Mouse (Mus musculus): ENCODE measurements around the gene Htt. TPM values are rescaled to one million over a fixed set of nuclear protein-coding genes. Genes with fewer than 3 reads are reported as not detected.
"Not testable (repeated sequence)": the region's sequence is repeated elsewhere in the genome, so short reads cannot be mapped to it uniquely, and the experiment has no call there.

Gene Htt
- 21.9 and 28.5 TPM in 2 replicates for polyA plus RNA-seq (2014; fragmentation: Nextera tagmentation; extraction: Ambion mirVana)

DNA sequence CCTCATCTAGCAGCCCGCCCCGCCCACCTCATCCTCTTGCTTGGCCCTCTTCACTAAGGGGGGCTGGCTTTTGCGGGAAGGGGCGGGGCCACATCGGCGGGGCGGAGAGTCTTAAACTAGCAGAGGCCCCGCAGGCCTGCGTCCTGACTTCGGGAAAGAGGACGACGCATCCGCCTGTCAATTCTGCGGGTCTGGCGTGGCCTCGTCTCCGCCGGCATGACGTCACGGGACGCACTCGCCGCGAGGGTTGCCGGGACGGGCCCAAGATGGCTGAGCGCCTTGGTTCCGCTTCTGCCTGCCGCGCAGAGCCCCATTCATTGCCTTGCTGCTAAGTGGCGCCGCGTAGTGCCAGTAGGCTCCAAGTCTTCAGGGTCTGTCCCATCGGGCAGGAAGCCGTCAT, at the start of gene Htt:
Htt (plus strand) TSS at position 232 of the 400 bp plus-strand sequence.
- H3K36me3 ChIP-seq (ENCODE audit: control insufficient read depth, insufficient read depth, low read length) = no peaks in the 10 kb centered on the region
- ATAC-seq (ENCODE audit: low read depth) = peak; percentile 99
- no peaks in the 10 kb centered on the region for H3K9me3 ChIP-seq (ENCODE audit: control insufficient read depth, low read length)
- H3K4me2 ChIP-seq (ENCODE audit: low read depth, low read length) = peak within 1 kb of the TSS; percentile 84
- peaks cover 11% of the 10 kb centered on the region; the same call in 1 of the 2 replicates for H3K4me1 ChIP-seq (ENCODE audit: control insufficient read depth, insufficient read depth, low read length)
- peak within 1 kb of the TSS; percentile 95 for H3K4me3 ChIP-seq (ENCODE audit: low read depth, low read length)
- H3K27ac ChIP-seq (ENCODE audit: low read depth, low read length) = peak within 1 kb of the TSS; percentile 93
- WGBS = under 1% methylated on average over 35 of the region's 35 CpGs
- H3K27me3 ChIP-seq (ENCODE audit: control insufficient read depth, insufficient read depth, low read length) = peaks cover 3% of the 10 kb centered on the region; the same call in 1 of the 2 replicates
- H3K9ac ChIP-seq (replicated peaks; ENCODE audit: low read depth, low read length) = peak within 1 kb of the TSS; percentile 94

DNA sequence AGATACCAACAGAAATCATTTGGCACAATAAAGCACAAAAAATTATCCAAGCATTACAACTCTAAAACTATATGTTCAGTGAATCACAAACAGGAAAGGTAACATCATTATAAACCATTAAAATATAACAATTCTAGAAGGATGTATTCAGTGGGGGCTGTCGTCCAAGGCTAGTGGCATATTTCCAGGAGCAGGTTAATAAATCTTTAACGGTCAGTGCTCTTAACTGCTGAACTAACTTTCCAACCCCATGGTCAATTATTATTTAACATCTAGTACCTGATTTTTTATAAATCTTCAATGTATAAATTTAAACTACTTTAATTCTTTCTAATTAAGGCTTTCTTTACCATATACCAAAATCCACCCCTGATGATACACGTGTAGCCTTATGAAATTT, 47.2 kb upstream of the Htt start:
- not testable (repeated sequence) for H3K4me1 ChIP-seq (ENCODE audit: control insufficient read depth, insufficient read depth, low read length); H3K4me3 ChIP-seq (ENCODE audit: low read depth, low read length); H3K9ac ChIP-seq (replicated peaks; ENCODE audit: low read depth, low read length); H3K4me2 ChIP-seq (ENCODE audit: low read depth, low read length); H3K36me3 ChIP-seq (ENCODE audit: control insufficient read depth, insufficient read depth, low read length); H3K27ac ChIP-seq (ENCODE audit: low read depth, low read length); ATAC-seq (ENCODE audit: low read depth); H3K27me3 ChIP-seq (ENCODE audit: control insufficient read depth, insufficient read depth, low read length); H3K9me3 ChIP-seq (ENCODE audit: control insufficient read depth, low read length)
- WGBS = 82% methylated on average over 3 of the region's 3 CpGs

DNA sequence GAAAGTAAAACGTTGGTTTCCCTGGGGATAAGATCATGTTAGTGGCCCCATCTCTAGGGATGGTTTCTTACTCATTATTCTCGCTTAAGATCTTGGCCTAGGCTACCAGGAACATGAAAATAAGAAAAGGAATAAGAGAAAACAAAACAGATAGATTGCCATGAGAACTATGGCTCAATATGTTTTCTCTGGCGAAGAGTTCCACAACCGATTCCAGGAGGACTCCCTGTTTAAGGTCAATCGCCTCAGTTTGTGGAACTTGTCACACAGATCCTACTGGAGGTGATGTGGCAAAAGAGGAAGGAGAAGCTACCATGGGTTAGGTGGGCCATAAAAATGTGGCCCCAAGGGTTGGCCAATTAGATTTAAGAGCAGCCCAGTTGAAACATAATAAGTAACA, 46.7 kb upstream of the Htt start:
- Histone ChIP-seq H3K27ac (ENCODE audit: low read depth, low read length) (no peak overlapping the region), H3K4me1 (ENCODE audit: control insufficient read depth, insufficient read depth, low read length) (no peaks in the 10 kb centered on the region), H3K36me3 (ENCODE audit: control insufficient read depth, insufficient read depth, low read length) (no peaks in the 10 kb centered on the region), H3K4me2 (ENCODE audit: low read depth, low read length) (no peak overlapping the region), H3K27me3 (ENCODE audit: control insufficient read depth, insufficient read depth, low read length) (no peaks in the 10 kb centered on the region), H3K4me3 (ENCODE audit: low read depth, low read length) (no peak overlapping the region), H3K9ac (replicated peaks; ENCODE audit: low read depth, low read length) (no peak overlapping the region), H3K9me3 (ENCODE audit: control insufficient read depth, low read length) (no peaks in the 10 kb centered on the region)
- no peak for ATAC-seq (ENCODE audit: low read depth)
- WGBS = 86% methylated on average over 5 of the region's 5 CpGs

DNA sequence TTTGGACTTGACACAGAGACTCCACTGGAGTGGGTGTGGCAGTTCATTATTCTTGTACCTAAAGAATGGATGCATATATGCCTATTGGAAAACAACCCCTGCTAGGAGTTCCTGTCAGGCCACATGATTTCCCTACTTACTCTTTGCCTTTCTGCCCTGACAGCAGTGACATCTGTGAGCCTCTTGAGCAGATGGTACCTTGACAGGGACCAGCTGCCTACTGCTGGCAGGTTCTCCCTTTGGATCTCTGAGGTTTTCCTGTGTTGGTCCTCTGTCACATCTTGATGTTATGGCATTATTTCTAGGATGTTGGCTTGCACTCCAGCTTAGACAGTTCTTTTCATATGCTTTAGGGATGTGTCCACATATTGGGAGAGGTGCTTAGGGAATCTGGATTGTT, 32.4 kb upstream of the Htt start:
- H3K9me3 ChIP-seq (ENCODE audit: control insufficient read depth, low read length) = no peaks in the 10 kb centered on the region
- no peak for ATAC-seq (ENCODE audit: low read depth)
- H3K4me1 ChIP-seq (ENCODE audit: control insufficient read depth, insufficient read depth, low read length) = no peaks in the 10 kb centered on the region
- no peaks in the 10 kb centered on the region for H3K27me3 ChIP-seq (ENCODE audit: control insufficient read depth, insufficient read depth, low read length)
- H3K4me2 ChIP-seq (ENCODE audit: low read depth, low read length) = no peak overlapping the region
- H3K36me3 ChIP-seq (ENCODE audit: control insufficient read depth, insufficient read depth, low read length) = no peaks in the 10 kb centered on the region
- no peak overlapping the region for H3K4me3 ChIP-seq (ENCODE audit: low read depth, low read length)
- H3K9ac ChIP-seq (replicated peaks; ENCODE audit: low read depth, low read length) = no peak overlapping the region
- no peak overlapping the region for H3K27ac ChIP-seq (ENCODE audit: low read depth, low read length)

DNA sequence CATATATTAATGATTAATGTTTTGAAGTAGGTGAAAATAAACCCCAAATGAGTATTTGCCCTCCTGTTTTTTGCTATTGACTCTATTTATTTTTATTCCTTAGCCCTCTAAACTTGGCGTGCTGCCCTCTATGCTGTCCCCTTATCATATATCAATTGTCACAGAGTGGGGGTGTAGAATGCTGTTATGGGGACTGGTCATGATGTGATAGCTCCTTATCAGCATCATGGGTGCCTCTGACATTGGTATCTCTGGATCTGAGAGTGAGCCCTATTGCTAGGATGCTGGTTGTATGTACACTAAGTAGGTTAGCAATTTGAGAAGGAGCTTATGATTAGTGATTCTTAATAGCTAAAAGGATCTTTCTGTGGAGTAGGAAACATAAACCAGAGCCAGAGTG, 31.3 kb upstream of the Htt start:
- H3K9ac ChIP-seq (replicated peaks; ENCODE audit: low read depth, low read length) = no peak overlapping the region
- no peak overlapping the region for H3K4me2 ChIP-seq (ENCODE audit: low read depth, low read length)
- H3K9me3 ChIP-seq (ENCODE audit: control insufficient read depth, low read length) = no peaks in the 10 kb centered on the region
- no peak overlapping the region for H3K27ac ChIP-seq (ENCODE audit: low read depth, low read length)
- H3K27me3 ChIP-seq (ENCODE audit: control insufficient read depth, insufficient read depth, low read length) = no peaks in the 10 kb centered on the region
- 67% methylated on average over 1 of the region's 1 CpGs for WGBS
- no peak for ATAC-seq (ENCODE audit: low read depth)
- H3K36me3 ChIP-seq (ENCODE audit: control insufficient read depth, insufficient read depth, low read length) = no peaks in the 10 kb centered on the region
- H3K4me3 ChIP-seq (ENCODE audit: low read depth, low read length) = no peak overlapping the region
- no peaks in the 10 kb centered on the region for H3K4me1 ChIP-seq (ENCODE audit: control insufficient read depth, insufficient read depth, low read length)

DNA sequence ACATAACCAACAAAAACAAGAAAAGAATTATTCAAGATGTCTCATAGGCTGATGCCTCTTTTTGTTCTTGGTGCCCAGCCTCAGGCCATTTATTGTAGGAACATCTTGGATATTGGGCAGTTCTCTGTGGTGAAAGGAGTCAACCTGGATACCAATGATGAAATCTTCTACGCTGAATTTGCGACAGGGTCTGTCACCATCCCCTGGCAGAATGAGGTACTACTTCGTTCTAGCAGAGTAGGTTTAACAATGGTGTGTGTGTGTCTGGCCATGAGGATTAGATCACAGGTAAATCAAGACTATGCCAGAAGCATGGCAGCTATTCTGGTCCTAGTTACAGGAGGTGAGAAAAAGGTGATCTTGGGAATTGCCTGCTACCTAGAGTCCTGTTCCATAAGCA, 10.1 kb upstream of the Htt start:
- no peaks in the 10 kb centered on the region for H3K27me3 ChIP-seq (ENCODE audit: control insufficient read depth, insufficient read depth, low read length)
- no peak overlapping the region for H3K9ac ChIP-seq (replicated peaks; ENCODE audit: low read depth, low read length)
- 67% methylated on average over 3 of the region's 3 CpGs for WGBS
- H3K4me3 ChIP-seq (ENCODE audit: low read depth, low read length) = no peak overlapping the region
- no peak overlapping the region for H3K27ac ChIP-seq (ENCODE audit: low read depth, low read length)
- H3K9me3 ChIP-seq (ENCODE audit: control insufficient read depth, low read length) = no peaks in the 10 kb centered on the region
- no peak for ATAC-seq (ENCODE audit: low read depth)
- no peak overlapping the region for H3K4me2 ChIP-seq (ENCODE audit: low read depth, low read length)
- H3K36me3 ChIP-seq (ENCODE audit: control insufficient read depth, insufficient read depth, low read length) = no peaks in the 10 kb centered on the region
- H3K4me1 ChIP-seq (ENCODE audit: control insufficient read depth, insufficient read depth, low read length) = no peaks in the 10 kb centered on the region

DNA sequence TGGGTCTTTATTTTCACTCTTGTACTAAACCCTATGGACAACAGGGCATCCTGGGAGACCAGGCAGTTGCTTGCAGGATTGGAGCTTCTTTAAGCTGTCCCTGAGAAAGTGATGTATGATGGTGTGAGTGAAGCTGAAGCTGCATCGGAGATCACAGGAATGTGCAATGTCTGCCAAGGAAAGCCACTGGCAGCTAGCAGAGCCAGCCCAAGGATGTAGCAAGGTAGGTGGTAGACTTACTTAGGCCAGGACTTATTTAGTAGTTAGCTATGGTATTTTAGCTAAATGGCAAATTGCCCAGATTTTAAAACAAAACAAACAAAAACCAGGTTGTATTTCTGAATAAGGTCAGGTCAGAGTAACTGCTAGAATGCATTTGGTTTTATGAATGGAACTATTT, 2.8 kb upstream of the Htt start:
- Histone ChIP-seq H3K4me3 (ENCODE audit: low read depth, low read length) (no peak overlapping the region), H3K4me1 (ENCODE audit: control insufficient read depth, insufficient read depth, low read length) (peaks cover 11% of the 10 kb centered on the region; the same call in 1 of the 2 replicates), H3K9me3 (ENCODE audit: control insufficient read depth, low read length) (no peaks in the 10 kb centered on the region), H3K9ac (replicated peaks; ENCODE audit: low read depth, low read length) (no peak overlapping the region), H3K27ac (ENCODE audit: low read depth, low read length) (no peak overlapping the region), H3K27me3 (ENCODE audit: control insufficient read depth, insufficient read depth, low read length) (peaks cover 3% of the 10 kb centered on the region; the same call in 1 of the 2 replicates), H3K36me3 (ENCODE audit: control insufficient read depth, insufficient read depth, low read length) (no peaks in the 10 kb centered on the region), H3K4me2 (ENCODE audit: low read depth, low read length) (no peak overlapping the region)
- WGBS = 82% methylated on average over 1 of the region's 1 CpGs
- ATAC-seq (ENCODE audit: low read depth) = no peak

DNA sequence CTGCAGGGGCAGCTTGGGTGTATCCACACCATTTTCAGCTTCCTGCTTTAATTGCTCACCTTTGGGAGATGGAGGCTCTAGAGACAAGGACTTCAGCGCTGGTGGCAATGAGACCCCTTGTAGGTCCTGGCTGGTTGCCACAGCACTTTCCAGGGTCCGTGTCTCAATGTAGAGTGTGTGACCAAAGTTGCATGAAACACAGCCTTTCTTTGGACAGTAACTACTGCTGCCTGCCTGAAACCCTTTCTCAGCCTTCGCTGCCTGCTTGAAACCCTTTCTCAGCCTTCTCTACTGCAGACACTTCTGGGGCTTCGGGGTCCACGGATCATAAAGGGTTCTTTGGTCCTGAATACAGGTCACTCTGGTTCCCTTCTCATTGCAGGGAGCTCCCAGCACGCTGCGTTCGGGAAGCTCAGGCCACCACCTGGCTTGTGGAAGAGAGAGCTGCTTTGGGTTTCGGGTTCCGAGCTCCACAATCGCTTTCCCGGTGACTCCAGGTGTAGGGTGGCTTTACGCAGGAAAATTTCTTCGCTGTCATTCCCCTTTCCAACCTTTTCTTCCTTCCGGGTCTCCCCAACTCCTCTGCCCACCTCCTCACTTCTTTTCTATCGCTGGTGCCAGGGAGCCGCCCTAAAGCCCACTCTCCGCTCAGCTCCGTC, 561 bp upstream of the Htt start:
- Histone ChIP-seq H3K4me3 (ENCODE audit: low read depth, low read length) (peak overlapping the region; percentile 95), H3K27ac (ENCODE audit: low read depth, low read length) (peak overlapping the region; percentile 93), H3K9me3 (ENCODE audit: control insufficient read depth, low read length) (no peaks in the 10 kb centered on the region), H3K4me1 (ENCODE audit: control insufficient read depth, insufficient read depth, low read length) (peaks cover 11% of the 10 kb centered on the region; the same call in 1 of the 2 replicates), H3K4me2 (ENCODE audit: low read depth, low read length) (peak overlapping the region; percentile 84), H3K9ac (replicated peaks; ENCODE audit: low read depth, low read length) (peak overlapping the region; percentile 58), H3K27me3 (ENCODE audit: control insufficient read depth, insufficient read depth, low read length) (peaks cover 3% of the 10 kb centered on the region; the same call in 1 of the 2 replicates), H3K36me3 (ENCODE audit: control insufficient read depth, insufficient read depth, low read length) (no peaks in the 10 kb centered on the region)
- under 1% methylated on average over 19 of the region's 19 CpGs for WGBS
- ATAC-seq (ENCODE audit: low read depth) = no peak; the same call in 1 of the 2 replicates

DNA sequence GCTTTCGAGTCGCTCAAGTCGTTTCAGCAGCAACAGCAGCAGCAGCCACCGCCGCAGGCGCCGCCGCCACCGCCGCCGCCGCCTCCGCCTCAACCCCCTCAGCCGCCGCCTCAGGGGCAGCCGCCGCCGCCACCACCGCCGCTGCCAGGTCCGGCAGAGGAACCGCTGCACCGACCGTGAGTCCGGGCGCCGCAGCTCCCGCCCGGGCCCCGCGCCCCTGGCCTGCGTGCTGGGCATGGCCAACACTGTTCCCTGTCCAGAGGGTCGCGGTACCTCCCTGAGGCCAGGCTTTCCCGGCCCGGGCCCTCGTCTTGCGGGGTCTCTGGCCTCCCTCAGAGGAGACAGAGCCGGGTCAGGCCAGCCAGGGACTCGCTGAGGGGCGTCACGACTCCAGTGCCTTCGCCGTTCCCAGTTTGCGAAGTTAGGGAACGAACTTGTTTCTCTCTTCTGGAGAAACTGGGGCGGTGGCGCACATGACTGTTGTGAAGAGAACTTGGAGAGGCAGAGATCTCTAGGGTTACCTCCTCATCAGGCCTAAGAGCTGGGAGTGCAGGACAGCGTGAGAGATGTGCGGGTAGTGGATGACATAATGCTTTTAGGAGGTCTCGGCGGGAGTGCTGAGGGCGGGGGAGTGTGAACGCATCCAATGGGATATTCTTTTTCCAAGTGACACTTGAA, 533 bp downstream of the Htt start:
- WGBS = under 1% methylated on average over 52 of the region's 54 CpGs
- Histone ChIP-seq H3K4me1 (ENCODE audit: control insufficient read depth, insufficient read depth, low read length) (peaks cover 11% of the 10 kb centered on the region; the same call in 1 of the 2 replicates), H3K27ac (ENCODE audit: low read depth, low read length) (peak overlapping the region; percentile 93), H3K36me3 (ENCODE audit: control insufficient read depth, insufficient read depth, low read length) (no peaks in the 10 kb centered on the region), H3K4me2 (ENCODE audit: low read depth, low read length) (peak overlapping the region; percentile 59), H3K4me3 (ENCODE audit: low read depth, low read length) (peak overlapping the region; percentile 95), H3K9me3 (ENCODE audit: control insufficient read depth, low read length) (no peaks in the 10 kb centered on the region), H3K9ac (replicated peaks; ENCODE audit: low read depth, low read length) (peak overlapping the region; percentile 94), H3K27me3 (ENCODE audit: control insufficient read depth, insufficient read depth, low read length) (peaks cover 3% of the 10 kb centered on the region; the same call in 1 of the 2 replicates)
- ATAC-seq (ENCODE audit: low read depth) = peak; percentile 58
